Mouse (Mus musculus) lung, adult 2 months (tissue): ENCODE data around the gene Macf1.

Experiments
- CTCF ChIP-seq: fragments of 200-500 bp; IDR thresholded peaks from 2 replicates; pipeline ENCODE4 v1.5.1; 2011; ENCODE audit warnings: mild to moderate bottlenecking, low read length, control low read depth; ENCODE audit not compliant: insufficient read depth
- POLR2A ChIP-seq: fragments of 200-500 bp; IDR thresholded peaks from 2 replicates; pipeline ENCODE4 v1.6.1; 2011; ENCODE audit warnings: low read depth, mild to moderate bottlenecking, control low read depth, low read length, borderline replicate concordance; ENCODE audit errors: extremely low read depth

- TF ChIP-seq POLR2A (peak; percentile 52; the same call in 1 of the 2 replicates), CTCF (no peak)
Observed at GRCm38 (mm10) chr4:123613309-123613947, 70.7 kb downstream of the Macf1 start.
